Mouse (Mus musculus) cortical plate, adult 2 months (tissue): ENCODE measurements around the gene Cnn3.

ENCODE experiments used
- CTCF ChIP-seq: fragments of 200-500 bp; IDR thresholded peaks from 2 replicates; pipeline ENCODE4 v1.5.1; 2011; ENCODE audit warnings: mild to moderate bottlenecking, control low read depth, low read length; ENCODE audit not compliant: insufficient read depth; ENCODE audit errors: extremely low read depth
- POLR2A ChIP-seq: fragments of 200-500 bp; IDR thresholded peaks from 2 replicates; pipeline ENCODE4 v1.6.1; 2011; ENCODE audit warnings: mild to moderate bottlenecking, low read length, control low read depth; ENCODE audit not compliant: insufficient read depth; ENCODE audit errors: extremely low read depth

GRCm38 (mm10) chr3:121446454-121446853, 20.2 kb downstream of the Cnn3 start:
- TF ChIP-seq CTCF (no peak), POLR2A (no peak)
